ENCODE assay signal across 7 mouse cellular contexts in the genomic region with DNA sequence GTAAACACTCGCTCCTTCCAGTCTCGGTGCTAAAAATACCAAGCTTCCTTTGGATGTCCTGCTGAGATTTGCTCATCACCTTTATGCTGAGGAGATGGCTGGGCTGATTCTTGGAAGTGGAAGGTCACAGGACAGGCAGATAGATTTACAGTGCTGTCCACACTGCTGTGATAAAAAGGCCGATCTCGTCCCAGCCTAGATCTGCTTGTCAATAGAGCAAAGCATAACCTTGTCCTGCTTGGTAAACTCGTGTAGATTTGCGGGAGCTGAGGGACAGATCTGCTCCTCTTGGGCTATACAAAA. TPM values are rescaled to one million over a fixed set of nuclear protein-coding genes. Genes with fewer than 3 reads are reported as not detected.
DNase-seq lines count a peak whose midpoint lies in the region; ATAC-seq and TF ChIP-seq lines count a peak whose summit lies in the region.

No protein-coding gene starts in this region.

- TF ChIP-seq CTCF in lung, adult 2 months (IDR thresholded peaks at IDR 0.05; ENCODE audit: insufficient read depth, low read length), result no peak

- TF ChIP-seq POLR2A in lung, adult 2 months (IDR thresholded peaks at IDR 0.05; ENCODE audit: borderline replicate concordance, extremely low read depth, low read depth, low read length), result no peak

- peak overlapping the region; percentile 85 for H3K27ac ChIP-seq in embryonic facial prominence, embryonic 15.5 days (replicated peaks)
- 0 out of 2 replicates have a peak overlapping the region, but pooled peaks have one; percentile 17 for H3K27ac ChIP-seq in intestine, embryonic 16.5 days (ENCODE audit: low read length)
- peak overlapping the region; percentile 89 for H3K27ac ChIP-seq in neural tube, embryonic 15.5 days (replicated peaks)

- WGBS in lung, adult 2 months, result 10% methylated on average over 6 of the region's 6 CpGs
- 7% methylated on average over 6 of the region's 6 CpGs for WGBS in embryonic facial prominence, embryonic 15.5 days
- WGBS in intestine, embryonic 16.5 days, result 7% methylated on average over 6 of the region's 6 CpGs
- 3% methylated on average over 6 of the region's 6 CpGs for WGBS in neural tube, embryonic 15.5 days

- peaks cover 18% of the 10 kb centered on the region for H3K4me1 ChIP-seq in lung, adult 2 months (ENCODE audit: control insufficient read depth, insufficient read depth, low read length)
- H3K4me1 ChIP-seq in embryonic facial prominence, embryonic 15.5 days, result peaks cover 41% of the 10 kb centered on the region
- H3K4me1 ChIP-seq in intestine, embryonic 16.5 days (ENCODE audit: control insufficient read depth, insufficient read depth, low read length), result peaks cover 25% of the 10 kb centered on the region
- peaks cover 31% of the 10 kb centered on the region for H3K4me1 ChIP-seq in neural tube, embryonic 15.5 days

- no peak for DNase-seq in lung, adult 2 months
- no peak for DNase-seq in lung, adult 18-20 months
- no peak for DNase-seq in thymus, postnatal 10 days (ENCODE audit: low spot score in 2 of 2)
- no peak for DNase-seq in gastrocnemius, postnatal 36 days

- peak overlapping the region; percentile 60 for H3K4me2 ChIP-seq in embryonic facial prominence, embryonic 15.5 days (replicated peaks)
- peak overlapping the region; percentile 58 for H3K4me2 ChIP-seq in intestine, embryonic 16.5 days (ENCODE audit: low read depth, low read length)
- peak overlapping the region; percentile 88 for H3K4me2 ChIP-seq in neural tube, embryonic 15.5 days

- H3K9ac ChIP-seq in embryonic facial prominence, embryonic 15.5 days, result peak overlapping the region; percentile 42; the same call in 1 of the 2 replicates
- peak overlapping the region; percentile 63 for H3K9ac ChIP-seq in intestine, embryonic 16.5 days (ENCODE audit: low read depth, low read length)
- H3K9ac ChIP-seq in neural tube, embryonic 15.5 days (replicated peaks), result peak overlapping the region; percentile 67

- H3K27me3 ChIP-seq in embryonic facial prominence, embryonic 15.5 days, result no peaks in the 10 kb centered on the region
- no peaks in the 10 kb centered on the region for H3K27me3 ChIP-seq in intestine, embryonic 16.5 days (replicated peaks; ENCODE audit: control insufficient read depth, insufficient read depth, low read length)
- H3K27me3 ChIP-seq in neural tube, embryonic 15.5 days (replicated peaks), result no peaks in the 10 kb centered on the region

- peak overlapping the region; percentile 81 for H3K4me3 ChIP-seq in lung, adult 2 months (replicated peaks; ENCODE audit: extremely low read depth, low read depth, low read length)
- peak overlapping the region; percentile 80 for H3K4me3 ChIP-seq in embryonic facial prominence, embryonic 15.5 days (replicated peaks)
- peak overlapping the region; percentile 52 for H3K4me3 ChIP-seq in intestine, embryonic 16.5 days (ENCODE audit: low read length)
- peak overlapping the region; percentile 73 for H3K4me3 ChIP-seq in neural tube, embryonic 15.5 days (replicated peaks)

- no peak for ATAC-seq in embryonic facial prominence, embryonic 15.5 days (ENCODE audit: insufficient number of reproducible peaks, low FRiP score, low TSS enrichment, low read depth)
- no peak for ATAC-seq in intestine, embryonic 16.5 days
- ATAC-seq in neural tube, embryonic 15.5 days (ENCODE audit: low FRiP score), result peak; percentile 1; the same call in 1 of the 2 replicates

- no peaks in the 10 kb centered on the region for H3K36me3 ChIP-seq in embryonic facial prominence, embryonic 15.5 days
- no peaks in the 10 kb centered on the region for H3K36me3 ChIP-seq in intestine, embryonic 16.5 days (ENCODE audit: control insufficient read depth, insufficient read depth, low read length)
- no peaks in the 10 kb centered on the region for H3K36me3 ChIP-seq in neural tube, embryonic 15.5 days

- intact Hi-C loops in gastrocnemius, postnatal 36 days (cut with DNase I), result no loop called here

- no peaks in the 10 kb centered on the region for H3K9me3 ChIP-seq in embryonic facial prominence, embryonic 15.5 days (replicated peaks)
- no peaks in the 10 kb centered on the region for H3K9me3 ChIP-seq in intestine, embryonic 16.5 days (ENCODE audit: control insufficient read depth, low read length)
- no peaks in the 10 kb centered on the region for H3K9me3 ChIP-seq in neural tube, embryonic 15.5 days (replicated peaks)

RNA-seq across cellular contexts. Expression of a gene that starts 0.9 kb away (rescaled TPM):
- polyA plus RNA-seq in lung, adult 2 months (2012; rRNA removed), result 82.2 and 94.2 TPM in 2 replicates
- 84.7 and 86.6 TPM in 2 replicates for polyA plus RNA-seq in embryonic facial prominence, embryonic 15.5 days (2015; fragmentation: Nextera tagmentation; extraction: Ambion mirVana)
- 65.0 and 65.6 TPM in 2 replicates for polyA plus RNA-seq in intestine, embryonic 16.5 days (2015; fragmentation: Nextera tagmentation; extraction: Ambion mirVana)
- 45.5 and 53.0 TPM in 2 replicates for polyA plus RNA-seq in neural tube, embryonic 15.5 days (2015; fragmentation: Nextera tagmentation; extraction: Ambion mirVana)
- 10 to 100 TPM; 11.5 to 12.1 TPM for total RNA-seq in gastrocnemius, postnatal 36 days (2021)

RNA-seq across cellular contexts. Expression of a gene that starts 46.0 kb away (rescaled TPM):
- 12.6 and 12.8 TPM in 2 replicates for polyA plus RNA-seq in lung, adult 2 months (2012; rRNA removed)
- polyA plus RNA-seq in embryonic facial prominence, embryonic 15.5 days (2015; fragmentation: Nextera tagmentation; extraction: Ambion mirVana), result 89.0 and 91.4 TPM in 2 replicates
- polyA plus RNA-seq in intestine, embryonic 16.5 days (2015; fragmentation: Nextera tagmentation; extraction: Ambion mirVana), result 72.4 and 81.8 TPM in 2 replicates
- 93.2 and 96.7 TPM in 2 replicates for polyA plus RNA-seq in neural tube, embryonic 15.5 days (2015; fragmentation: Nextera tagmentation; extraction: Ambion mirVana)
- 10 to 100 TPM; 13.1 to 19.1 TPM for total RNA-seq in gastrocnemius, postnatal 36 days (2021)

Comparison
In these comparisons a context has a peak if more than half of its experiments do, and no peak if none do; other contexts are left out.
1. H3K27ac ChIP-seq: peak in every context shown above with its lines; median percentile 89 in neural tube, embryonic 15.5 days; 85 in embryonic facial prominence, embryonic 15.5 days; 17 in intestine, embryonic 16.5 days.